In genomic region chr15:70606896-70607295, GRCm38 (mm10) we compare ENCODE assay signal across 13 mouse cellular contexts.
"Had no signal": no experiment of that assay in that cellular context is flagged by ENCODE, and none has a peak within 500 bp of the region (broad histone marks: within the 10 kb centered on the region; RNA-seq: fewer than 3 reads in every experiment).

No protein-coding gene starts in this region.

- DNase-seq: kidney, adult 18-20 months; kidney, postnatal 10 days; kidney, postnatal 4 days; liver; liver, embryonic 13.5 days; liver, postnatal 0 days; lung, postnatal 14 days; retina, postnatal 1 day; right cerebral cortex, postnatal 4 days; spleen, adult 18-20 months; thymus, postnatal 36 days had no signal

- ATAC-seq: intestine, embryonic 15.5 days; liver, postnatal 0 days; midbrain, embryonic 15.5 days had no signal
